Mouse (Mus musculus) limb, embryonic 15.5 days (tissue): Measurements from ENCODE around the gene Tnnt3. TPM values are rescaled to one million over a fixed set of nuclear protein-coding genes. Genes with fewer than 3 reads are reported as not detected.

Experiments used
- ATAC-seq: fragments of 200-750 bp; cut with Nextera tagmentation; 2 replicates; pipeline ENCODE4 v1.8.0; 2017; ENCODE audit warnings: low read depth, moderate TSS enrichment; ENCODE audit not compliant: insufficient number of reproducible peaks, low FRiP score, low TSS enrichment
- H3K27ac ChIP-seq: fragments of 300-500 bp; sonication (generic); 2 replicates; pipeline ENCODE4 v1.5.1; 2015; ENCODE audit warnings: moderate library complexity, mild to moderate bottlenecking, inconsistent platforms
- H3K27me3 ChIP-seq: fragments of 300-500 bp; sonication (generic); 2 replicates; pipeline ENCODE4 v1.6.1; 2015; ENCODE audit warnings: inconsistent platforms
- H3K36me3 ChIP-seq: fragments of 300-500 bp; sonication (generic); 2 replicates; pipeline ENCODE4 v1.6.1; 2015; ENCODE audit warnings: inconsistent platforms
- H3K4me1 ChIP-seq: fragments of 300-500 bp; sonication (generic); 2 replicates; pipeline ENCODE4 v1.6.1; 2015; ENCODE audit warnings: inconsistent platforms
- H3K4me2 ChIP-seq: fragments of 300-500 bp; sonication (generic); 2 replicates; pipeline ENCODE4 v1.6.1; 2015; ENCODE audit warnings: mild to moderate bottlenecking, inconsistent platforms
- H3K4me3 ChIP-seq: fragments of 300-500 bp; sonication (generic); 2 replicates; pipeline ENCODE4 v1.5.1; 2015; ENCODE audit warnings: mild to moderate bottlenecking, inconsistent platforms
- H3K9ac ChIP-seq: fragments of 300-500 bp; sonication (generic); 2 replicates; pipeline ENCODE4 v1.6.1; 2015; ENCODE audit warnings: inconsistent platforms
- H3K9me3 ChIP-seq: fragments of 300-500 bp; sonication (generic); 2 replicates; pipeline ENCODE4 v1.6.1; 2016; ENCODE audit warnings: inconsistent platforms
- WGBS: fragments of 180-500 bp; shearing (Covaris S2); methylation state at CpG from one replicate; pipeline ENCODE4 v1.1.7; 2015; 5-methylcytosine and 5-hydroxymethylcytosine counted together
- polyA plus RNA-seq: library from polyadenylated mRNA; unstranded; fragments of >200 nt; fragmentation: Nextera tagmentation; extraction: Ambion mirVana; gene quantifications from 2 replicates; pipeline ENCODE4 v1.2.1, GENCODE M21; 2015

Gene Tnnt3
- polyA plus RNA-seq, 1 experiment from 2014 or later = 154 TPM

DNA sequence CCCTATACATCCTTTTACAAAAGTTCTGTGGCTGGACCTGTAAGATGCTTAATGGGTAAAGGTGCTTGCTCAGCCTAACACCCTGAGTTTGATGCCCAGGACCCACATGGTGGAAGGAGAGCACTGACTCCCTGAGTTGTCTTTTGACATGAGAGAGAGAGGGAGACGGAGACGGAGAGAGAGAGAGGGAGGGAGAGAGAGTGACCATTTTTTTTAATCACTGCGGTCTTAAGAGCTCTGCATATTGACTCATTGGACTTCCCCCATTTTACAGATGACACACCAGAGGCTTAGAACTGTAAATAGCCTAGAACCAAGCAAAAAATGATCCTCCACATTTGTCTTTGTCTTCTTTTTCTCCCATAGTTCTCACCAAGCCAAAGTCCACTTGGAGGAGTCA lies 10.6 kb upstream of the Tnnt3 start:
- Histone ChIP-seq H3K9ac (no peak overlapping the region), H3K27ac (peak overlapping the region; percentile 97), H3K27me3 (no peaks in the 10 kb centered on the region), H3K4me1 (peaks cover 64% of the 10 kb centered on the region), H3K4me2 (no peak overlapping the region), H3K36me3 (peaks cover 38% of the 10 kb centered on the region), H3K9me3 (no peaks in the 10 kb centered on the region), H3K4me3 (no peak overlapping the region)
- WGBS = 67% methylated on average over 3 of the region's 3 CpGs
- ATAC-seq = no peak

- H3K9me3 ChIP-seq = no peaks in the 10 kb centered on the region
- peaks cover 35% of the 10 kb centered on the region for H3K36me3 ChIP-seq
- WGBS = 44% methylated on average over 8 of the region's 8 CpGs
- no peak overlapping the region for H3K9ac ChIP-seq
- no peak overlapping the region for H3K4me3 ChIP-seq
- H3K27me3 ChIP-seq = no peaks in the 10 kb centered on the region
- no peak overlapping the region for H3K4me2 ChIP-seq
- H3K27ac ChIP-seq = peak overlapping the region; percentile 62
- no peak for ATAC-seq
- peaks cover 16% of the 10 kb centered on the region for H3K4me1 ChIP-seq
Measured at GRCm38 (mm10) chr7:142493535-142493934, 5.1 kb upstream of the Tnnt3 start.

GRCm38 (mm10) chr7:142496158-142496557 lies 2.5 kb upstream of the Tnnt3 start:
- Histone ChIP-seq H3K27me3 (no peaks in the 10 kb centered on the region), H3K27ac (0 out of 2 replicates have a peak overlapping the region, but pooled peaks have one; percentile 11), H3K9me3 (no peaks in the 10 kb centered on the region), H3K9ac (no peak overlapping the region), H3K4me1 (peaks cover 18% of the 10 kb centered on the region), H3K4me2 (no peak overlapping the region), H3K4me3 (no peak overlapping the region), H3K36me3 (peaks cover 12% of the 10 kb centered on the region; the same call in 1 of the 2 replicates)
- WGBS = 83% methylated on average over 3 of the region's 3 CpGs
- no peak for ATAC-seq

GRCm38 (mm10) chr7:142496800-142497199 lies 1.8 kb upstream of the Tnnt3 start:
- Histone ChIP-seq H3K9me3 (no peaks in the 10 kb centered on the region), H3K9ac (no peak overlapping the region), H3K36me3 (peaks cover 7% of the 10 kb centered on the region; the same call in 1 of the 2 replicates), H3K4me3 (no peak overlapping the region), H3K4me2 (no peak overlapping the region), H3K27me3 (no peaks in the 10 kb centered on the region), H3K27ac (no peak overlapping the region), H3K4me1 (peaks cover 18% of the 10 kb centered on the region)
- 89% methylated on average over 5 of the region's 5 CpGs for WGBS
- no peak for ATAC-seq

DNA sequence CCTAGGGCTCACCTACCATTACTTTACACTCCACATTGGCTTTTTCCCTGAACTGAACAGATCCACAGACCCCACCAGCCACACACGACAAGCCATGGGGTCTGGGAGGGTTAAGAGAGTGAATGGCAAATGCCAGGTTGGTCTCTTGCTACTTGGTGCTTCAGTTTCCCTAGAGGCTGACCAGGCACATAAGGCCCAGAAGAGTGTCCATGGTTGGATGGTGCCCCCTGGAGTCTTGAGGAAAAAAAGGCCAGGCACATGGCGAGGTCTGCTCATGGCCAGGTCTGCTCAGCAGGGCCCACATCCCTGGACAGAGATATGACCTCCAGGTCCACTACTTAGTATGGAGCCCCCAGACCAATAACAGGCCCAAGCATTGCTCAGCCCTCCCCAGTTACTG lies 861 bp upstream of the Tnnt3 start:
- Histone ChIP-seq H3K27me3 (no peaks in the 10 kb centered on the region), H3K4me3 (no peak overlapping the region), H3K9me3 (no peaks in the 10 kb centered on the region), H3K9ac (no peak overlapping the region), H3K4me2 (no peak overlapping the region), H3K27ac (no peak overlapping the region), H3K36me3 (no peaks in the 10 kb centered on the region), H3K4me1 (peaks cover 17% of the 10 kb centered on the region)
- ATAC-seq = no peak
- 93% methylated on average over 2 of the region's 2 CpGs for WGBS

DNA sequence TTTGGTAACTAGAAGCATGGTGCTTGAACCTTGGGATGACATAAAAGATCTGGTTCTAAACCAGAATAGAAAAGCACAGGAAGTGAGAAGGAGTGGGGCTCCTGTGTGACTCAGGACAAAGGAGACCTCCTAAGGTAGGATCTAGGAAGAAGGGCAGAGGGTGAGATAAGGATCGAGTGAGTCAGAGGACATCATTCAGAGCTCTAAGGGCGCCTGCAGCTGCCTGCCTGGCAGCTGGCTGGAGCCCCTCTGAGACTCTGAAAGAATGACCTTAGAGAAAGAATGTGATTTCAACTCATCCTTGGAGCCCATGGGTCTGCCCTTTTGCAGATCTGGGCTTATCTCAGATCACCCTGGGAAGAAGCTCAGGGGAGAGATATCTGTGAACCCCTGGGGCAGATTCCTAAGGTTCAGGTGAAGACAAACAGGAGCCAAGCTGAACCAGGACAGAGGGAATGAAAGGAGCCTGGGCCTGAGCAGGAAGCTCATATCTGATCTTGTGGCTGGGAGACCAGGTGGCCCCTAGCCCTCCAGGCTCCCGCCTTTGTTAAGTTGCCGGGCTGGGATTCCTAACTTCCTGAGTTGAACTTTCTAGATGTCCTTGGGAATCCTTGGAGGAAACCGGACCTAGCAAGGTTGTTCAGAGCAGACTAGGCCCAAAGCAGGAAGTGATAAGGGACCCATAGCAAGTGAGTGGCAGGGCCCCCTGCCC lies 530 bp downstream of the Tnnt3 start:
- Histone ChIP-seq H3K4me1 (peaks cover 7% of the 10 kb centered on the region), H3K4me2 (no peak overlapping the region)

DNA sequence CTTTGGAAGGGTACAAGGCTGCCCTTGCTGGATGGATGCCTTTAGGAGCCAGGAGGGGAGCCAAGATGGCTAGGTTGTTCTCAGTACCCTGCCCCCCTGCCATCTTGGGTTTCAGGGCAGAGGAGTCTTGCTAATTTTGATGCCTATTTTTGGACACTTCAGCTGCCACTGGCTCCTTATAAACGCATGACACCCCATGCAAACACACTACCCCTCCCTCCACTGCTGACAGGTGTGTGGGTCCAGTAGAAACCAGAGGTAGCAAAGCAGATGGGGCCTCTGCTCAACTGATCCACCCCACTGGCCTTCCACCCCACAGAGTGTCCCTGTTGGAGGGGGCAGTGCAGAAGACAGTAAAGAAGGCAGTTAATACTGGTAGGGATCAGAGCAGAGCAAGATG lies 1.4 kb downstream of the Tnnt3 start:
- Histone ChIP-seq H3K27me3 (no peaks in the 10 kb centered on the region), H3K9ac (no peak overlapping the region), H3K4me2 (no peak overlapping the region), H3K4me1 (peaks cover 10% of the 10 kb centered on the region), H3K9me3 (no peaks in the 10 kb centered on the region), H3K27ac (peak overlapping the region; percentile 50), H3K36me3 (no peaks in the 10 kb centered on the region), H3K4me3 (no peak overlapping the region)
- ATAC-seq = no peak
- 87% methylated on average over 1 of the region's 1 CpGs for WGBS

More for the DNA sequence above, 530 bp downstream of the Tnnt3 start:
- Histone ChIP-seq H3K9me3 (no peaks in the 10 kb centered on the region), H3K36me3 (no peaks in the 10 kb centered on the region), H3K27me3 (no peaks in the 10 kb centered on the region), H3K27ac (peak overlapping the region; percentile 50; the same call in 1 of the 2 replicates), H3K4me3 (no peak overlapping the region), H3K9ac (no peak overlapping the region)
- ATAC-seq = no peak
- WGBS = 63% methylated on average over 5 of the region's 5 CpGs

DNA sequence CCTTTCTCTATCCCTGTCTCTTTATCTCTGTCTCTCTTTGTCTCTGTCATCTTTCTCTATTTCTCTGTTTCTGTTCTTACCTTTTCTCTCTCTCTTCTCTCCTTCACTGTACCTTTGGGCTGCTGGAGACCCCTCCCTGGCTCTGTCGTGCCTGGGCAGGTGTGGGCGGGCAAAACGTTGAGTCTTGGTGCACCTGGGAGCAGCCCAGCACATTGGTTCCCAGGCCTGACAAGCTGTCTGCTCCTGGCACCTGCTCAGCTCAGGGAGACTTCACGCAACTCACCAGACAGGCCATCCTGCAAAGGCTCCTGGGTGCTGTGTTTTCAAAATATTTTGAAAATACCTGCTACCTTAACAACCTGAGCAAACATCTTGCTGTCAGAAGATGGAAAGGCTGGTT lies 4.6 kb downstream of the Tnnt3 start:
- Histone ChIP-seq H3K4me3 (no peak overlapping the region), H3K27me3 (no peaks in the 10 kb centered on the region), H3K36me3 (no peaks in the 10 kb centered on the region), H3K9me3 (no peaks in the 10 kb centered on the region), H3K9ac (no peak overlapping the region), H3K4me1 (peaks cover 40% of the 10 kb centered on the region), H3K4me2 (no peak overlapping the region), H3K27ac (no peak overlapping the region)
- ATAC-seq = no peak
- WGBS = 64% methylated on average over 4 of the region's 4 CpGs

DNA sequence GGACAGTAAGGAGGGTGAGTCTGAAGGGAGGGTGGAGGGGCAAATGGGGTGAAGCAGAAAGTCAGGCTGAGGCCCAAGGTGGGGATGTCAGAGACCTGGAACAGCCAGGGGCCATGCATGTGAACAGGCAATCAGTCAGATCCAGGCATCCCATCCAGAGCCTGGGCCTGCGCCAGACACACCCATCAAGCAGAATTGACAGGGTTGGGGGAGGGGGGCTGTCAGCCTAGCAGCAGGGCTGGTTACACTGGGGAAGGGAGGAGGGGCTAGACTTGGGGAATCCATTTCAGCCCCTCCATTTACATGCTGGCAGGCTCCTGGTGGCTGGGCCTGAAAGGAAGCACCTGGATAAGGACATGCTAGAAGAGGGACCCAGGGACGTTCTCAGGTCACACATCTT lies 7.3 kb downstream of the Tnnt3 start:
- no peak for ATAC-seq

GRCm38 (mm10) chr7:142506501-142506900 lies 7.9 kb downstream of the Tnnt3 start:
- H3K27ac ChIP-seq = peak overlapping the region; percentile 67
- H3K4me3 ChIP-seq = no peak overlapping the region
- H3K4me2 ChIP-seq = no peak overlapping the region
- ATAC-seq = no peak
- H3K9me3 ChIP-seq = no peaks in the 10 kb centered on the region
- H3K27me3 ChIP-seq = no peaks in the 10 kb centered on the region
- H3K9ac ChIP-seq = no peak overlapping the region
- WGBS = 54% methylated on average over 4 of the region's 4 CpGs
- peaks cover 59% of the 10 kb centered on the region for H3K4me1 ChIP-seq
- H3K36me3 ChIP-seq = no peaks in the 10 kb centered on the region

More for the DNA sequence above, 7.3 kb downstream of the Tnnt3 start:
- no peaks in the 10 kb centered on the region for H3K27me3 ChIP-seq
- no peak overlapping the region for H3K9ac ChIP-seq
- H3K36me3 ChIP-seq = no peaks in the 10 kb centered on the region
- peaks cover 54% of the 10 kb centered on the region for H3K4me1 ChIP-seq
- no peak overlapping the region for H3K4me2 ChIP-seq
- H3K4me3 ChIP-seq = no peak overlapping the region
- H3K27ac ChIP-seq = peak overlapping the region; percentile 67
- H3K9me3 ChIP-seq = no peaks in the 10 kb centered on the region
- WGBS = 17% methylated on average over 2 of the region's 2 CpGs

GRCm38 (mm10) chr7:142507453-142507852 lies 8.8 kb downstream of the Tnnt3 start:
- no peak overlapping the region for H3K4me2 ChIP-seq
- H3K9me3 ChIP-seq = no peaks in the 10 kb centered on the region
- H3K9ac ChIP-seq = no peak overlapping the region
- ATAC-seq = no peak
- WGBS = 88% methylated on average over 9 of the region's 9 CpGs
- H3K27me3 ChIP-seq = no peaks in the 10 kb centered on the region
- no peak overlapping the region for H3K4me3 ChIP-seq
- H3K27ac ChIP-seq = peak overlapping the region; percentile 67; the same call in 1 of the 2 replicates
- peaks cover 59% of the 10 kb centered on the region for H3K4me1 ChIP-seq
- H3K36me3 ChIP-seq = no peaks in the 10 kb centered on the region

- WGBS = 18% methylated on average over 14 of the region's 14 CpGs
- no peak for ATAC-seq
Measured at GRCm38 (mm10) chr7:142509518-142509917, 10.9 kb downstream of the Tnnt3 start.

More at GRCm38 (mm10) chr7:142509518-142509917, 10.9 kb downstream of the Tnnt3 start:
- no peak overlapping the region for H3K9ac ChIP-seq
- H3K27ac ChIP-seq = peak overlapping the region; percentile 97
- peaks cover 59% of the 10 kb centered on the region for H3K4me1 ChIP-seq
- H3K4me3 ChIP-seq = no peak overlapping the region
- no peak overlapping the region for H3K4me2 ChIP-seq
- H3K36me3 ChIP-seq = no peaks in the 10 kb centered on the region
- no peaks in the 10 kb centered on the region for H3K27me3 ChIP-seq
- no peaks in the 10 kb centered on the region for H3K9me3 ChIP-seq
